In genomic region chr9:106171346-106172158, GRCm38 (mm10) we compare ENCODE assay signal across 8 mouse cellular contexts. TPM values are rescaled to one million over a fixed set of nuclear protein-coding genes. Genes with fewer than 3 reads are reported as not detected.
A peak's percentile ranks its signal among the peaks of the same experiment; 100 is the strongest.
DNase-seq lines count a peak whose midpoint lies in the region; ATAC-seq and TF ChIP-seq lines count a peak whose summit lies in the region.

No protein-coding gene starts in this region.

- ATAC-seq in embryonic facial prominence, embryonic 14.5 days (ENCODE audit: low read depth), result peak; percentile 42
- peak; percentile 35 for ATAC-seq in limb, embryonic 14.5 days (ENCODE audit: low FRiP score, low read depth)
- ATAC-seq in midbrain, embryonic 13.5 days, result peak; percentile 75

- H3K4me2 ChIP-seq in embryonic facial prominence, embryonic 14.5 days (ENCODE audit: low read depth, low read length), result peak overlapping the region; percentile 61
- H3K4me2 ChIP-seq in limb, embryonic 14.5 days (replicated peaks; ENCODE audit: low read depth, low read length, severe bottlenecking), result peak overlapping the region; percentile 73
- H3K4me2 ChIP-seq in midbrain, embryonic 13.5 days (replicated peaks), result peak overlapping the region; percentile 92

- peak overlapping the region; percentile 96 for H3K27ac ChIP-seq in embryonic facial prominence, embryonic 14.5 days (replicated peaks; ENCODE audit: low read depth, low read length)
- H3K27ac ChIP-seq in heart, adult 2 months, result peak overlapping the region; percentile 95
- H3K27ac ChIP-seq in limb, embryonic 14.5 days (replicated peaks; ENCODE audit: low read depth, low read length), result peak overlapping the region; percentile 96
- peak overlapping the region; percentile 98 for H3K27ac ChIP-seq in midbrain, embryonic 13.5 days
- H3K27ac ChIP-seq in spleen, adult 2 months (ENCODE audit: insufficient read depth, low read length), result peak overlapping the region; percentile 97

- peaks cover 5% of the 10 kb centered on the region; the same call in 1 of the 2 replicates for H3K36me3 ChIP-seq in embryonic facial prominence, embryonic 14.5 days (ENCODE audit: control insufficient read depth, insufficient read depth, low read length)
- H3K36me3 ChIP-seq in heart, adult 2 months (ENCODE audit: control insufficient read depth, insufficient read depth, low read length), result peaks cover 32% of the 10 kb centered on the region
- H3K36me3 ChIP-seq in limb, embryonic 14.5 days (ENCODE audit: control insufficient read depth, insufficient read depth, low read length), result peaks cover 5% of the 10 kb centered on the region
- H3K36me3 ChIP-seq in midbrain, embryonic 13.5 days, result peaks cover 4% of the 10 kb centered on the region
- no peaks in the 10 kb centered on the region; the same call in 1 of the 2 replicates for H3K36me3 ChIP-seq in spleen, adult 2 months (ENCODE audit: control insufficient read depth, insufficient read depth, low read length)

- peak overlapping the region; percentile 73 for H3K4me3 ChIP-seq in embryonic facial prominence, embryonic 14.5 days (ENCODE audit: low read depth, low read length)
- peak overlapping the region; percentile 86 for H3K4me3 ChIP-seq in heart, adult 2 months
- H3K4me3 ChIP-seq in limb, embryonic 14.5 days (replicated peaks; ENCODE audit: low read length), result peak overlapping the region; percentile 76
- H3K4me3 ChIP-seq in midbrain, embryonic 13.5 days (replicated peaks), result peak overlapping the region; percentile 98
- H3K4me3 ChIP-seq in spleen, adult 2 months (ENCODE audit: extremely low read depth, insufficient read depth, insufficient read length), result peak overlapping the region; percentile 91

- no peak for TF ChIP-seq CTCF in heart, adult 2 months (IDR thresholded peaks at IDR 0.05)
- TF ChIP-seq CTCF in spleen, adult 2 months (IDR thresholded peaks at IDR 0.05; ENCODE audit: extremely low read depth, insufficient read depth, insufficient read length, insufficient replicate concordance), result no peak

- 1% methylated on average over 29 of the region's 30 CpGs for WGBS in embryonic facial prominence, embryonic 14.5 days
- under 1% methylated on average over 30 of the region's 30 CpGs for WGBS in heart, adult 2 months
- WGBS in limb, embryonic 14.5 days, result 1% methylated on average over 30 of the region's 30 CpGs
- under 1% methylated on average over 30 of the region's 30 CpGs for WGBS in midbrain, embryonic 13.5 days
- WGBS in spleen, adult 2 months, result under 1% methylated on average over 30 of the region's 30 CpGs

- H3K27me3 ChIP-seq in embryonic facial prominence, embryonic 14.5 days (replicated peaks; ENCODE audit: control insufficient read depth, insufficient read depth, low read length), result no peaks in the 10 kb centered on the region
- H3K27me3 ChIP-seq in heart, adult 2 months (ENCODE audit: control insufficient read depth, insufficient read depth, low read length), result no peaks in the 10 kb centered on the region
- H3K27me3 ChIP-seq in limb, embryonic 14.5 days (ENCODE audit: control insufficient read depth, insufficient read depth, low read length), result no peaks in the 10 kb centered on the region
- 0 out of 2 replicates have a peak, but pooled peaks cover 3% of the 10 kb centered on the region for H3K27me3 ChIP-seq in midbrain, embryonic 13.5 days
- H3K27me3 ChIP-seq in spleen, adult 2 months (ENCODE audit: control insufficient read depth, insufficient read depth, low read length), result no peaks in the 10 kb centered on the region

- intact Hi-C loops in heart, adult 2 months (cut with DNase I), result loop anchor here (2.0 to 10.0 kb wide), 4 partner anchors 27 to 263 kb away; partner anchors contain the start of genes Acy1, Poc1a and Ppm1m

- peaks cover 27% of the 10 kb centered on the region for H3K4me1 ChIP-seq in embryonic facial prominence, embryonic 14.5 days (ENCODE audit: control insufficient read depth, insufficient read depth, low read length)
- H3K4me1 ChIP-seq in heart, adult 2 months (ENCODE audit: control insufficient read depth, insufficient read depth, low read length), result peaks cover 13% of the 10 kb centered on the region
- H3K4me1 ChIP-seq in limb, embryonic 14.5 days (ENCODE audit: control insufficient read depth, insufficient read depth, low read length), result peaks cover 27% of the 10 kb centered on the region
- peaks cover 52% of the 10 kb centered on the region for H3K4me1 ChIP-seq in midbrain, embryonic 13.5 days (replicated peaks)
- peaks cover 10% of the 10 kb centered on the region for H3K4me1 ChIP-seq in spleen, adult 2 months (ENCODE audit: control insufficient read depth, insufficient read depth, insufficient read length)

- H3K9me3 ChIP-seq in embryonic facial prominence, embryonic 14.5 days (ENCODE audit: control insufficient read depth, low read length), result no peaks in the 10 kb centered on the region
- no peaks in the 10 kb centered on the region for H3K9me3 ChIP-seq in limb, embryonic 14.5 days (ENCODE audit: control insufficient read depth, low read length)
- H3K9me3 ChIP-seq in midbrain, embryonic 13.5 days, result no peaks in the 10 kb centered on the region

- peak overlapping the region; percentile 92 for H3K9ac ChIP-seq in embryonic facial prominence, embryonic 14.5 days (ENCODE audit: low read depth, low read length)
- H3K9ac ChIP-seq in heart, adult 2 months (ENCODE audit: low read depth, low read length), result peak overlapping the region; percentile 96
- peak overlapping the region; percentile 90 for H3K9ac ChIP-seq in limb, embryonic 14.5 days (ENCODE audit: low read depth, low read length, severe bottlenecking)
- H3K9ac ChIP-seq in midbrain, embryonic 13.5 days (replicated peaks), result peak overlapping the region; percentile 95

- no peak for TF ChIP-seq EP300 in heart, adult 2 months (IDR thresholded peaks at IDR 0.05; ENCODE audit: insufficient read depth, low read depth, low read length)

- peaks cover 3% of the 10 kb centered on the region for H3K79me2 ChIP-seq in heart, adult 2 months (replicated peaks; ENCODE audit: control insufficient read depth, insufficient read depth, low read length)

- DNase-seq in 416B (ENCODE audit: low read depth), result peak; percentile 64
- DNase-seq in adrenal gland, postnatal 36 days, result peak; percentile 81 to 91
- DNase-seq in embryonic facial prominence, embryonic 14.5 days (ENCODE audit: low spot score), result peak; percentile 70
- peak; percentile 77 to 80 for DNase-seq in heart, adult 2 months
- peak; percentile 85 for DNase-seq in kidney, adult 18-20 months
- DNase-seq in limb, embryonic 14.5 days (ENCODE audit: low spot score), result peak; percentile 70
- DNase-seq in spleen, adult 2 months (ENCODE audit: low read depth in 1 of 2, low spot score in 2 of 2), result peak in 1 of 2 experiments; percentile 27

- TF ChIP-seq POLR2A in heart, adult 2 months (IDR thresholded peaks at IDR 0.05; ENCODE audit: insufficient read depth, low read depth, low read length), result no peak
- TF ChIP-seq POLR2A in limb, embryonic 14.5 days (IDR thresholded peaks at IDR 0.05; ENCODE audit: borderline replicate concordance, extremely low read depth, insufficient read depth, insufficient read length), result no peak
- TF ChIP-seq POLR2A in spleen, adult 2 months (IDR thresholded peaks at IDR 0.05; ENCODE audit: low read depth, low read length), result no peak

RNA-seq across cellular contexts. Expression of gene Wdr82, which starts 0.8 kb away (rescaled TPM):
- 10 to 100 TPM; 74.4 to 81.3 TPM for total RNA-seq in adrenal gland, postnatal 36 days (2021)
- 25.5 and 27.9 TPM in 2 replicates for polyA plus RNA-seq in embryonic facial prominence, embryonic 14.5 days (2014; fragmentation: Nextera tagmentation; extraction: Ambion mirVana)
- 10 to 100 TPM; 35.1 to 37.0 TPM for total RNA-seq in heart, adult 2 months (2021)
- 30.5 and 61.6 TPM in 2 replicates for polyA plus RNA-seq in heart, adult 2 months (2012; rRNA removed)
- 104 and 122 TPM in 2 replicates for polyA plus RNA-seq in limb, embryonic 14.5 days (2012; rRNA removed)
- polyA plus RNA-seq in limb, embryonic 14.5 days (2014; fragmentation: Nextera tagmentation; extraction: Ambion mirVana), result 30.2 and 32.5 TPM in 2 replicates
- polyA plus RNA-seq in midbrain, embryonic 13.5 days (2015; fragmentation: Nextera tagmentation; extraction: Ambion mirVana), result 36.0 and 42.5 TPM in 2 replicates
- polyA plus RNA-seq in spleen, adult 2 months (2012; rRNA removed), result 41.3 and 53.3 TPM in 2 replicates

RNA-seq across cellular contexts. Expression of gene Glyctk, which starts 13.6 kb away (rescaled TPM):
- total RNA-seq in adrenal gland, postnatal 36 days (2021), result 1 to 10 TPM; 2.3 to 2.4 TPM
- polyA plus RNA-seq in embryonic facial prominence, embryonic 14.5 days (2014; fragmentation: Nextera tagmentation; extraction: Ambion mirVana), result 1.9 and 2.1 TPM in 2 replicates
- 1 to 10 TPM; 1.6 to 2.3 TPM for total RNA-seq in heart, adult 2 months (2021)
- 2.0 and 3.4 TPM in 2 replicates for polyA plus RNA-seq in heart, adult 2 months (2012; rRNA removed)
- polyA plus RNA-seq in limb, embryonic 14.5 days (2012; rRNA removed), result 3.5 and 4.9 TPM in 2 replicates
- polyA plus RNA-seq in limb, embryonic 14.5 days (2014; fragmentation: Nextera tagmentation; extraction: Ambion mirVana), result 2.5 and 2.6 TPM in 2 replicates
- 10.1 TPM in 2 replicates for polyA plus RNA-seq in midbrain, embryonic 13.5 days (2015; fragmentation: Nextera tagmentation; extraction: Ambion mirVana)
- 6.5 and 6.9 TPM in 2 replicates for polyA plus RNA-seq in spleen, adult 2 months (2012; rRNA removed)

RNA-seq across cellular contexts. Expression of gene Ppm1m, which starts 28.0 kb away (rescaled TPM):
- 100 to 1,000 TPM in 1 of 2 experiments, 10 to 100 TPM in 1; 90.8 to 117 TPM for total RNA-seq in adrenal gland, postnatal 36 days (2021)
- polyA plus RNA-seq in embryonic facial prominence, embryonic 14.5 days (2014; fragmentation: Nextera tagmentation; extraction: Ambion mirVana), result 41.3 and 42.7 TPM in 2 replicates
- total RNA-seq in heart, adult 2 months (2021), result 10 to 100 TPM; 10.8 to 12.1 TPM
- 17.4 and 18.9 TPM in 2 replicates for polyA plus RNA-seq in heart, adult 2 months (2012; rRNA removed)
- 87.0 and 93.5 TPM in 2 replicates for polyA plus RNA-seq in limb, embryonic 14.5 days (2012; rRNA removed)
- polyA plus RNA-seq in limb, embryonic 14.5 days (2014; fragmentation: Nextera tagmentation; extraction: Ambion mirVana), result 39.2 and 48.3 TPM in 2 replicates
- 16.7 and 16.9 TPM in 2 replicates for polyA plus RNA-seq in midbrain, embryonic 13.5 days (2015; fragmentation: Nextera tagmentation; extraction: Ambion mirVana)
- 87.4 and 95.8 TPM in 2 replicates for polyA plus RNA-seq in spleen, adult 2 months (2012; rRNA removed)

RNA-seq across cellular contexts. Expression of gene Twf2, which starts 31.4 kb away (rescaled TPM):
- 100 to 1,000 TPM in 1 of 2 experiments, 10 to 100 TPM in 1; 64.8 to 117 TPM for total RNA-seq in adrenal gland, postnatal 36 days (2021)
- polyA plus RNA-seq in embryonic facial prominence, embryonic 14.5 days (2014; fragmentation: Nextera tagmentation; extraction: Ambion mirVana), result 65.1 and 65.4 TPM in 2 replicates
- total RNA-seq in heart, adult 2 months (2021), result 100 to 1,000 TPM; 182 to 219 TPM
- polyA plus RNA-seq in heart, adult 2 months (2012; rRNA removed), result 251 and 268 TPM in 2 replicates
- polyA plus RNA-seq in limb, embryonic 14.5 days (2012; rRNA removed), result 69.2 and 76.3 TPM in 2 replicates
- 62.4 and 65.6 TPM in 2 replicates for polyA plus RNA-seq in limb, embryonic 14.5 days (2014; fragmentation: Nextera tagmentation; extraction: Ambion mirVana)
- 52.2 and 53.3 TPM in 2 replicates for polyA plus RNA-seq in midbrain, embryonic 13.5 days (2015; fragmentation: Nextera tagmentation; extraction: Ambion mirVana)
- polyA plus RNA-seq in spleen, adult 2 months (2012; rRNA removed), result 90.9 and 93.3 TPM in 2 replicates

RNA-seq across cellular contexts. Expression of gene Tlr9, which starts 50.8 kb away (rescaled TPM):
- under 1 TPM; 0.89 TPM for total RNA-seq in adrenal gland, postnatal 36 days (2021)
- 0.05 and 0.07 TPM in 2 replicates for polyA plus RNA-seq in embryonic facial prominence, embryonic 14.5 days (2014; fragmentation: Nextera tagmentation; extraction: Ambion mirVana)
- under 1 TPM; 0.39 to 0.47 TPM for total RNA-seq in heart, adult 2 months (2021)
- polyA plus RNA-seq in heart, adult 2 months (2012; rRNA removed), result 1.1 and 1.9 TPM in 2 replicates
- 0.96 and 0.99 TPM in 2 replicates for polyA plus RNA-seq in limb, embryonic 14.5 days (2012; rRNA removed)
- polyA plus RNA-seq in limb, embryonic 14.5 days (2014; fragmentation: Nextera tagmentation; extraction: Ambion mirVana), result 0.08 and 0.11 TPM in 2 replicates
- not detected in 2 replicates for polyA plus RNA-seq in midbrain, embryonic 13.5 days (2015; fragmentation: Nextera tagmentation; extraction: Ambion mirVana)
- 65.3 and 90.7 TPM in 2 replicates for polyA plus RNA-seq in spleen, adult 2 months (2012; rRNA removed)
